Mouse (Mus musculus): ENCODE data around the gene Cbln1. TPM values are rescaled to one million over a fixed set of nuclear protein-coding genes. Genes with fewer than 3 reads are reported as not detected.

The Cbln1 gene
- polyA plus RNA-seq, 1 experiment from 2014 or later, result 12.9 TPM

GRCm38 (mm10) chr8:87424706-87425105 is 47.7 kb downstream of the Cbln1 start:
- H3K4me2 ChIP-seq (replicated peaks), result no peak overlapping the region
- no peak overlapping the region for H3K27ac ChIP-seq
- WGBS, result 66% methylated on average over 5 of the region's 5 CpGs
- no peaks in the 10 kb centered on the region for H3K9me3 ChIP-seq
- H3K9ac ChIP-seq (replicated peaks), result no peak overlapping the region
- no peak overlapping the region for H3K4me3 ChIP-seq (replicated peaks)
- peaks cover 8% of the 10 kb centered on the region for H3K4me1 ChIP-seq (replicated peaks)
- H3K36me3 ChIP-seq, result no peaks in the 10 kb centered on the region
- no peaks in the 10 kb centered on the region for H3K27me3 ChIP-seq
- no peak for ATAC-seq

GRCm38 (mm10) chr8:87421697-87422096 is 50.7 kb downstream of the Cbln1 start:
- no peak overlapping the region for H3K4me2 ChIP-seq (replicated peaks)
- no peaks in the 10 kb centered on the region for H3K36me3 ChIP-seq
- no peak overlapping the region for H3K27ac ChIP-seq
- no peak overlapping the region for H3K9ac ChIP-seq (replicated peaks)
- H3K4me1 ChIP-seq (replicated peaks), result peaks cover 8% of the 10 kb centered on the region
- H3K4me3 ChIP-seq (replicated peaks), result no peak overlapping the region
- 86% methylated on average over 8 of the region's 8 CpGs for WGBS
- ATAC-seq, result no peak
- no peaks in the 10 kb centered on the region for H3K27me3 ChIP-seq
- H3K9me3 ChIP-seq, result no peaks in the 10 kb centered on the region

Other genes starting within 250 kb of the Cbln1 start
- gene 4933402J07Rik, start 91.2 kb upstream of the Cbln1 start, polyA plus RNA-seq (2015; fragmentation: Nextera tagmentation; extraction: Ambion mirVana), result not detected in 2 replicates

Measured in midbrain, embryonic 13.5 days (tissue).